Mouse (Mus musculus) cerebellum, adult 2 months (tissue): Measurements from ENCODE around the gene Odf3l2.

Experiments used
- CTCF ChIP-seq: fragments of 200-500 bp; IDR thresholded peaks from 2 replicates; pipeline ENCODE4 v1.5.1; 2011; ENCODE audit warnings: low read depth, mild to moderate bottlenecking, control low read depth, low read length, moderate library complexity, borderline replicate concordance; ENCODE audit not compliant: insufficient read depth
- POLR2A ChIP-seq: fragments of 200-500 bp; IDR thresholded peaks from 2 replicates; pipeline ENCODE4 v1.6.1; 2011; ENCODE audit warnings: low read length, control low read depth, borderline replicate concordance; ENCODE audit not compliant: insufficient read depth

DNA sequence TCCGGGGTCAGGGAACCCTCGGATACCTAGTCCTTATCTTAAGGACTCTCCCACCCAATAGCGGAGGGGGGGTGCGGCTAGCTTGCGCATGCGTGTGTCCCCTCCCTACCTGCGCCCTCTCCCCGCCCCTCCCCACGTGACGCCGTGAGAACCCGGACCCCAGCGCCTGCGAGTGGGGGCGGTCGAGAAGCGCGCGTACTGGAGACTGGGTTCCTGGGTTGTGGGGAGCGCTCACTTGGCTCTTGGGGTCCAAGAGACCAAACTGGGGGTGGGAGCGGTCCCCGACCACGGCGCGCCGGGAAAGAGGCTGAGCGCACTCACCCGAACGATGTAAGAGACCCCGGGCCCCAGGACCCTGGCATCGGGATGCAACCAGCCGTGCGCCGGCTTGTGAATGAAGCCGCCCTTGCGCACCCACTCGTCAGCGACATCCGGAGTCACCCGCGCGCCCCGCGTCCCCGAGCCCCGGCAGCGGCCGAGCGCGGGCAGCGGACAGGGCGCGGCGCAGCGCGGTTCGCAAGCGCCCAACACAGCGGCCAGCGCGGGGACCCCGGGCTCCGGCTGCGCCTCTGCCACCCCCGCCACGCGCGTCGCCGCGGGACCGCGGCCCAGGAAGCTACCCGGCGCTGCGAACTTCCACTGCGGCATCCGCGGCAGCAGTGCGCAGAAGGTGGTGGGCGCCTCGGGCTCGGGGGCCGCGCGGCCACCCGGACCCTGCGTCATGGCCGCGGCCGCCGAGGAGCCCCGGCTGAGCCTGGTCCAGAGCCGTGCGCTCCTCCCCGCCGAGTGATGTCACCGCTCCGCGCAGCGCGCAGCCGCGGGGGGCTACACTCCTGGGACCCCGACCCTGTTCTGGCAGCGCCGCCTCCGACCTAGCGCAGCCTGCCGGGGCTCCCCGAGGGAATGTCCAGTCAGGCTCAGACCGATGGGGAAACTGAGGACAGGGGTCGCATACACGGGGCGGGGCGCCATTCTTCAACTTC, 8.1 kb downstream of the Odf3l2 start, which contains the start of gene Shc2:
- TF ChIP-seq CTCF (no peak), POLR2A (peak; percentile 68; the same call in 1 of the 2 replicates)
